25 mouse cellular contexts compared by ENCODE assay signal in genomic region chr17:72546274-72546673, GRCm38 (mm10). TPM values are rescaled to one million over a fixed set of nuclear protein-coding genes. Genes with fewer than 3 reads are reported as not detected.
DNase-seq lines count a peak whose midpoint lies in the region; ATAC-seq and TF ChIP-seq lines count a peak whose summit lies in the region.
"Had no signal": no experiment of that assay in that cellular context is flagged by ENCODE, and none has a peak within 500 bp of the region (broad histone marks: within the 10 kb centered on the region; RNA-seq: fewer than 3 reads in every experiment).

No protein-coding gene starts in this region.

- no peak overlapping the region for H3K4me3 ChIP-seq in heart, embryonic 10.5 days
- H3K4me3 ChIP-seq in midbrain, embryonic 14.5 days (replicated peaks; ENCODE audit: low read depth, low read length) = no peak overlapping the region
- no peak overlapping the region for H3K4me3 ChIP-seq in midbrain, postnatal 0 days (ENCODE audit: low read depth, low read length)
- H3K4me3 ChIP-seq in midbrain, embryonic 16.5 days (ENCODE audit: low read depth, low read length) = no peak overlapping the region
- H3K4me3 ChIP-seq: embryonic facial prominence, embryonic 13.5 days; embryonic facial prominence, embryonic 15.5 days; erythroblast, embryonic 14.5 days; forebrain, embryonic 10.5 days; forebrain, embryonic 12.5 days had no signal

- H3K9ac ChIP-seq in midbrain, embryonic 14.5 days (replicated peaks; ENCODE audit: low read length) = no peak overlapping the region
- H3K9ac ChIP-seq in midbrain, postnatal 0 days (replicated peaks; ENCODE audit: low read length, poor library complexity, severe bottlenecking) = no peak overlapping the region
- H3K9ac ChIP-seq in midbrain, embryonic 16.5 days (ENCODE audit: low read depth, low read length) = no peak overlapping the region
- H3K9ac ChIP-seq: embryonic facial prominence, embryonic 13.5 days; embryonic facial prominence, embryonic 15.5 days; forebrain, embryonic 12.5 days had no signal

- H3K4me1 ChIP-seq in heart, embryonic 10.5 days = no peaks in the 10 kb centered on the region
- no peaks in the 10 kb centered on the region for H3K4me1 ChIP-seq in midbrain, embryonic 14.5 days (ENCODE audit: control insufficient read depth, insufficient read depth, low read length)
- no peaks in the 10 kb centered on the region for H3K4me1 ChIP-seq in midbrain, postnatal 0 days (ENCODE audit: insufficient read depth, low read length)
- H3K4me1 ChIP-seq in midbrain, embryonic 16.5 days (ENCODE audit: control insufficient read depth, insufficient read depth, low read length) = no peaks in the 10 kb centered on the region
- H3K4me1 ChIP-seq: embryonic facial prominence, embryonic 13.5 days; embryonic facial prominence, embryonic 15.5 days; forebrain, embryonic 10.5 days; forebrain, embryonic 12.5 days had no signal

- whole genome bisulfite sequencing in heart, embryonic 10.5 days = 78% methylated on average over 4 of the region's 4 CpGs
- 64% methylated on average over 4 of the region's 4 CpGs for WGBS in midbrain, embryonic 14.5 days
- 53% methylated on average over 4 of the region's 4 CpGs for WGBS in midbrain, postnatal 0 days
- WGBS in midbrain, embryonic 16.5 days = 58% methylated on average over 4 of the region's 4 CpGs

- no peaks in the 10 kb centered on the region for H3K36me3 ChIP-seq in heart, embryonic 10.5 days
- no peaks in the 10 kb centered on the region for H3K36me3 ChIP-seq in midbrain, embryonic 14.5 days (ENCODE audit: control insufficient read depth, insufficient read depth, low read length)
- no peaks in the 10 kb centered on the region for H3K36me3 ChIP-seq in midbrain, postnatal 0 days (ENCODE audit: insufficient read depth, low read length)
- H3K36me3 ChIP-seq in midbrain, embryonic 16.5 days (ENCODE audit: control insufficient read depth, insufficient read depth, low read length) = no peaks in the 10 kb centered on the region
- H3K36me3 ChIP-seq: embryonic facial prominence, embryonic 13.5 days; embryonic facial prominence, embryonic 15.5 days; forebrain, embryonic 10.5 days; forebrain, embryonic 12.5 days had no signal

- no peak for TF ChIP-seq CTCF in midbrain, postnatal 0 days (IDR thresholded peaks at IDR 0.05)

- no peak overlapping the region for H3K4me2 ChIP-seq in midbrain, embryonic 14.5 days (ENCODE audit: low read length)
- H3K4me2 ChIP-seq in midbrain, postnatal 0 days (ENCODE audit: low read depth, low read length, poor library complexity, severe bottlenecking) = no peak overlapping the region
- H3K4me2 ChIP-seq in midbrain, embryonic 16.5 days (ENCODE audit: low read length) = no peak overlapping the region
- H3K4me2 ChIP-seq: embryonic facial prominence, embryonic 13.5 days; embryonic facial prominence, embryonic 15.5 days; forebrain, embryonic 12.5 days had no signal

- H3K27me3 ChIP-seq in heart, embryonic 10.5 days (ENCODE audit: insufficient read depth, poor library complexity, severe bottlenecking) = no peaks in the 10 kb centered on the region
- H3K27me3 ChIP-seq in midbrain, embryonic 14.5 days (ENCODE audit: control insufficient read depth, insufficient read depth, low read length) = no peaks in the 10 kb centered on the region
- no peaks in the 10 kb centered on the region for H3K27me3 ChIP-seq in midbrain, postnatal 0 days (ENCODE audit: insufficient read depth, low read length)
- no peaks in the 10 kb centered on the region for H3K27me3 ChIP-seq in midbrain, embryonic 16.5 days (ENCODE audit: control insufficient read depth, insufficient read depth, low read depth, low read length)
- H3K27me3 ChIP-seq: embryonic facial prominence, embryonic 13.5 days; embryonic facial prominence, embryonic 15.5 days; forebrain, embryonic 12.5 days had no signal

- peak; percentile 22 for DNase-seq in heart, embryonic 10.5 days (ENCODE audit: low spot score)
- DNase-seq in heart, postnatal 10 days = no peak
- peak; percentile 24 for DNase-seq in midbrain, embryonic 14.5 days
- DNase-seq in midbrain, postnatal 0 days (ENCODE audit: low spot score) = no peak
- no peak for DNase-seq in right cerebral cortex, postnatal 4 days
- DNase-seq: adrenal gland, adult 2 months; adrenal gland, postnatal 10 days; adrenal gland, postnatal 25 days; cerebellum, adult 11 months; cerebellum, adult 18-20 months; cerebellum, adult 8-10 months; cerebellum, adult 9-11 months; cerebellum, postnatal 14 days; cerebellum, postnatal 36 days; embryo, embryonic 11 days had no signal

- intact Hi-C loops in heart, postnatal 10 days (cut with DNase I) = no loop called here

- ATAC-seq in midbrain, embryonic 14.5 days (ENCODE audit: low FRiP score, low TSS enrichment) = no peak
- ATAC-seq in midbrain, postnatal 0 days (ENCODE audit: low FRiP score) = no peak
- ATAC-seq in midbrain, embryonic 16.5 days = peak; percentile 76
- ATAC-seq: forebrain, embryonic 14.5 days had no signal

- H3K9me3 ChIP-seq in heart, embryonic 10.5 days = no peaks in the 10 kb centered on the region
- H3K9me3 ChIP-seq in midbrain, embryonic 14.5 days (ENCODE audit: control insufficient read depth, low read length) = no peaks in the 10 kb centered on the region
- H3K9me3 ChIP-seq in midbrain, postnatal 0 days (ENCODE audit: low read length) = no peaks in the 10 kb centered on the region
- H3K9me3 ChIP-seq in midbrain, embryonic 16.5 days (replicated peaks; ENCODE audit: control insufficient read depth, low read length, poor library complexity, severe bottlenecking) = no peaks in the 10 kb centered on the region
- H3K9me3 ChIP-seq: embryonic facial prominence, embryonic 13.5 days; embryonic facial prominence, embryonic 15.5 days; forebrain, embryonic 10.5 days; forebrain, embryonic 12.5 days had no signal

- no peak overlapping the region for H3K27ac ChIP-seq in heart, embryonic 10.5 days
- no peak overlapping the region for H3K27ac ChIP-seq in midbrain, embryonic 14.5 days (replicated peaks; ENCODE audit: low read depth, low read length)
- no peak overlapping the region for H3K27ac ChIP-seq in midbrain, postnatal 0 days (ENCODE audit: low read depth, low read length)
- no peak overlapping the region for H3K27ac ChIP-seq in midbrain, embryonic 16.5 days (ENCODE audit: low read length)
- H3K27ac ChIP-seq: embryonic facial prominence, embryonic 13.5 days; embryonic facial prominence, embryonic 15.5 days; forebrain, embryonic 10.5 days; forebrain, embryonic 12.5 days had no signal

RNA-seq across cellular contexts. Expression of gene Alk, which starts 58.2 kb away (rescaled TPM):
- polyA plus RNA-seq in heart, embryonic 10.5 days (2016; fragmentation: Nextera tagmentation; extraction: Ambion mirVana) = 0.70 and 0.78 TPM in 2 replicates
- not detected for total RNA-seq in heart, postnatal 10 days (2021)
- polyA plus RNA-seq in midbrain, embryonic 14.5 days (2014; fragmentation: Nextera tagmentation; extraction: Ambion mirVana) = 2.6 and 3.8 TPM in 2 replicates
- 17.6 and 33.0 TPM in 2 replicates for total RNA-seq in midbrain, postnatal 0 days (2014; rRNA removed)
- polyA plus RNA-seq in midbrain, postnatal 0 days (2015; fragmentation: Nextera tagmentation; extraction: Ambion mirVana) = 3.6 and 5.2 TPM in 2 replicates
- polyA plus RNA-seq in midbrain, embryonic 16.5 days (2015; fragmentation: Nextera tagmentation; extraction: Ambion mirVana) = 7.6 and 7.8 TPM in 2 replicates
- total RNA-seq: common myeloid progenitor, adult 5-6 weeks; MEL had no signal
- polyA plus RNA-seq: C2C12; erythroblast, embryonic 14.5 days had no signal

Comparison
In these comparisons a context has a peak if more than half of its experiments do, and no peak if none do; other contexts are left out.
1. DNase-seq: peak in heart, embryonic 10.5 days (single experiment) and midbrain, embryonic 14.5 days (single experiment); none in heart, postnatal 10 days (0 of 2), midbrain, postnatal 0 days (single experiment) and right cerebral cortex, postnatal 4 days (single experiment).